Mouse (Mus musculus) MEL (cell line): ENCODE results near the gene Supt3. TPM values are rescaled to one million over a fixed set of nuclear protein-coding genes. Genes with fewer than 3 reads are reported as not detected.

ENCODE experiments used
- DNase-seq: peaks from one replicate; pipeline ENCODE4 v3.0.0; 2011; ENCODE audit warnings: low read depth, low spot score
- H3K27ac ChIP-seq: 2 replicates; pipeline ENCODE4 v1.5.1; 2012; ENCODE audit warnings: low read depth, mild to moderate bottlenecking, control low read depth, low read length, moderate library complexity; ENCODE audit not compliant: control insufficient read depth
- H3K27me3 ChIP-seq, 2 experiments: fragments of 150-350 bp in 1 of 2; sonication (generic) in 1 of 2; 2 replicates each; pipeline ENCODE4 v1.6.1; 2012; ENCODE audit warnings: low read length in 2 of 2, mild to moderate bottlenecking in 2 of 2, improper control_type of control experiment in 1 of 2, moderate library complexity in 1 of 2; ENCODE audit not compliant: insufficient read depth in 2 of 2, control insufficient read depth in 1 of 2
- H3K36me3 ChIP-seq, 2 experiments: 2 replicates each; pipeline ENCODE4 v1.6.1; 2012 to 2014; ENCODE audit warnings: low read length in 2 of 2, improper control_type of control experiment in 1 of 2, inconsistent platforms in 1 of 2, mild to moderate bottlenecking in 1 of 2; ENCODE audit not compliant: insufficient read depth in 2 of 2, control insufficient read depth in 1 of 2
- H3K4me1 ChIP-seq, 2 experiments: fragments of 150-350 bp in 1 of 2; sonication (generic) in 1 of 2; 2 replicates each; pipeline ENCODE4 v1.6.1; 2012; ENCODE audit warnings: low read length in 2 of 2, improper control_type of control experiment in 1 of 2, mild to moderate bottlenecking in 1 of 2; ENCODE audit not compliant: insufficient read depth in 2 of 2, control insufficient read depth in 1 of 2
- H3K4me3 ChIP-seq, 2 experiments: fragments of 150-350 bp in 1 of 2; sonication (generic) in 1 of 2; 2 replicates each; pipeline ENCODE4 v1.5.1; 2012; ENCODE audit warnings: low read depth in 2 of 2, low read length in 2 of 2, mild to moderate bottlenecking in 2 of 2, moderate library complexity in 2 of 2, control low read depth in 1 of 2, improper control_type of control experiment in 1 of 2; ENCODE audit not compliant: control insufficient read depth in 1 of 2, insufficient read depth in 1 of 2
- H3K79me2 ChIP-seq: 2 replicates; pipeline ENCODE4 v1.6.1; 2012; ENCODE audit warnings: mild to moderate bottlenecking, low read length, moderate library complexity; ENCODE audit not compliant: control insufficient read depth, poor library complexity, insufficient read depth
- H3K9ac ChIP-seq: 2 replicates; pipeline ENCODE4 v1.6.1; 2012; ENCODE audit warnings: low read depth, mild to moderate bottlenecking, control low read depth, low read length, moderate library complexity; ENCODE audit not compliant: control insufficient read depth, poor library complexity, severe bottlenecking
- H3K9me3 ChIP-seq: fragments of 150-350 bp; sonication (generic); replicated peaks from 2 replicates; pipeline ENCODE4 v1.6.1; 2012; ENCODE audit warnings: mild to moderate bottlenecking, low read length, improper control_type of control experiment, moderate library complexity; ENCODE audit not compliant: insufficient read depth
- BHLHE40 ChIP-seq: IDR thresholded peaks from 2 replicates; pipeline ENCODE4 v1.6.1; 2012; ENCODE audit warnings: low read depth, mild to moderate bottlenecking, inconsistent platforms, low read length, improper control_type of control experiment, borderline replicate concordance
- CHD1 ChIP-seq: IDR thresholded peaks from 2 replicates; pipeline ENCODE4 v1.6.1; 2012; ENCODE audit warnings: low read depth, mild to moderate bottlenecking, inconsistent platforms, low read length, improper control_type of control experiment
- CTCF ChIP-seq, 3 experiments: IDR thresholded peaks in 2 of 3; conservative IDR thresholded peaks in 1 of 3; 2 replicates each; pipeline ENCODE4 v1.5.1; 2011 to 2012; ENCODE audit warnings: low read length in 3 of 3, low read depth in 2 of 3, mild to moderate bottlenecking in 2 of 3, improper control_type of control experiment in 1 of 3, inconsistent platforms in 1 of 3, mixed read lengths in 1 of 3, moderate library complexity in 1 of 3; ENCODE audit not compliant: control insufficient read depth in 1 of 3, insufficient read depth in 1 of 3, poor library complexity in 1 of 3, severe bottlenecking in 1 of 3
- E2F4 ChIP-seq: IDR thresholded peaks from 2 replicates; pipeline ENCODE4 v1.6.1; 2011; ENCODE audit warnings: low read depth, low read length, improper control_type of control experiment, borderline replicate concordance
- EP300 ChIP-seq, 2 experiments: IDR thresholded peaks; 2 replicates each; pipeline ENCODE4 v1.6.1; 2011; ENCODE audit warnings: improper control_type of control experiment in 2 of 2, low read length in 2 of 2, low read depth in 1 of 2, mild to moderate bottlenecking in 1 of 2
- GABPA ChIP-seq: IDR thresholded peaks from 2 replicates; pipeline ENCODE4 v1.6.1; 2012; ENCODE audit warnings: low read depth, mild to moderate bottlenecking, inconsistent platforms, low read length, improper control_type of control experiment, moderate library complexity
- HCFC1 ChIP-seq: IDR thresholded peaks from 2 replicates; pipeline ENCODE4 v1.6.1; 2012; ENCODE audit warnings: low read depth, mild to moderate bottlenecking, inconsistent platforms, low read length, improper control_type of control experiment, moderate library complexity
- MAFK ChIP-seq: IDR thresholded peaks from 2 replicates; pipeline ENCODE4 v1.6.1; 2011; ENCODE audit warnings: low read depth, mild to moderate bottlenecking, low read length, improper control_type of control experiment, borderline replicate concordance
- MAX ChIP-seq: IDR thresholded peaks from 2 replicates; pipeline ENCODE4 v1.6.1; 2011; ENCODE audit warnings: low read length, improper control_type of control experiment
- MAZ ChIP-seq: IDR thresholded peaks from 2 replicates; pipeline ENCODE4 v1.6.1; 2012; ENCODE audit warnings: low read depth, mild to moderate bottlenecking, inconsistent platforms, low read length, improper control_type of control experiment
- MEF2A ChIP-seq: IDR thresholded peaks from 2 replicates; pipeline ENCODE4 v1.6.1; 2014; ENCODE audit warnings: low read depth, mild to moderate bottlenecking, inconsistent platforms, low read length, improper control_type of control experiment; ENCODE audit not compliant: poor library complexity, insufficient replicate concordance, severe bottlenecking; ENCODE audit errors: extremely low read depth
- MXI1 ChIP-seq: IDR thresholded peaks from 2 replicates; pipeline ENCODE4 v1.6.1; 2011; ENCODE audit warnings: mild to moderate bottlenecking, low read depth, low read length, improper control_type of control experiment
- MYB ChIP-seq: IDR thresholded peaks from 2 replicates; pipeline ENCODE4 v1.6.1; 2011; ENCODE audit warnings: mild to moderate bottlenecking, low read depth, low read length, improper control_type of control experiment
- NELFE ChIP-seq: IDR thresholded peaks from 2 replicates; pipeline ENCODE4 v1.6.1; 2011; ENCODE audit warnings: low read depth, low read length, improper control_type of control experiment
- NRF1 ChIP-seq: IDR thresholded peaks from 2 replicates; pipeline ENCODE4 v1.6.1; 2014; ENCODE audit warnings: low read depth, mild to moderate bottlenecking, inconsistent platforms, low read length, improper control_type of control experiment, moderate library complexity; ENCODE audit not compliant: poor library complexity, insufficient read depth, severe bottlenecking
- POLR2A ChIP-seq, 2 experiments: IDR thresholded peaks; 2 replicates each; pipeline ENCODE4 v1.6.1; 2011 to 2012; ENCODE audit warnings: low read length in 2 of 2, mild to moderate bottlenecking in 2 of 2, control low read depth in 1 of 2, improper control_type of control experiment in 1 of 2, low read depth in 1 of 2, moderate library complexity in 1 of 2; ENCODE audit not compliant: control insufficient read depth in 1 of 2, insufficient read depth in 1 of 2, poor library complexity in 1 of 2
- POLR2AphosphoS2 ChIP-seq: IDR thresholded peaks from 2 replicates; pipeline ENCODE4 v1.6.1; 2011; ENCODE audit warnings: low read length, improper control_type of control experiment
- RAD21 ChIP-seq: IDR thresholded peaks from 2 replicates; pipeline ENCODE4 v1.6.1; 2011; ENCODE audit warnings: mild to moderate bottlenecking, low read depth, low read length, improper control_type of control experiment
- RCOR1 ChIP-seq: IDR thresholded peaks from 2 replicates; pipeline ENCODE4 v1.6.1; 2012; ENCODE audit warnings: low read depth, mild to moderate bottlenecking, inconsistent platforms, low read length, improper control_type of control experiment
- SIN3A ChIP-seq: IDR thresholded peaks from 2 replicates; pipeline ENCODE4 v1.6.1; 2012; ENCODE audit warnings: low read length, improper control_type of control experiment, inconsistent platforms
- SMC3 ChIP-seq: IDR thresholded peaks from 2 replicates; pipeline ENCODE4 v1.6.1; 2011; ENCODE audit warnings: low read depth, low read length, improper control_type of control experiment
- TBP ChIP-seq: IDR thresholded peaks from 2 replicates; pipeline ENCODE4 v1.8.0; 2011; ENCODE audit warnings: low read depth, low read length, improper control_type of control experiment
- TCF12 ChIP-seq: IDR thresholded peaks from 2 replicates; pipeline ENCODE4 v1.6.1; 2014; ENCODE audit warnings: low read depth, mild to moderate bottlenecking, inconsistent platforms, low read length, improper control_type of control experiment, moderate library complexity
- USF1 ChIP-seq: IDR thresholded peaks from 2 replicates; pipeline ENCODE4 v1.6.1; 2014; ENCODE audit warnings: low read depth, mild to moderate bottlenecking, inconsistent platforms, low read length, improper control_type of control experiment, moderate library complexity
- ZC3H11A ChIP-seq: IDR thresholded peaks from 2 replicates; pipeline ENCODE4 v1.6.1; 2012; ENCODE audit warnings: low read depth, mild to moderate bottlenecking, inconsistent platforms, low read length, improper control_type of control experiment
- ZMIZ1 ChIP-seq: IDR thresholded peaks from 2 replicates; pipeline ENCODE4 v1.6.1; 2012; ENCODE audit warnings: low read depth, mild to moderate bottlenecking, inconsistent platforms, low read length, improper control_type of control experiment, moderate library complexity
- ZNF384 ChIP-seq: IDR thresholded peaks from 2 replicates; pipeline ENCODE4 v1.6.1; 2012; ENCODE audit warnings: low read depth, mild to moderate bottlenecking, inconsistent platforms, low read length, improper control_type of control experiment
- polyA plus RNA-seq, 2 experiments: library from polyadenylated mRNA; stranded (reverse) in 1 of 2; unstranded in 1 of 2; fragments of >175 nt in 1 of 2; fragments of >200 nt in 1 of 2; gene quantifications; 2 replicates each; pipeline versions ENCODE4 v1.2.1 to v1.2.4; 2012; ENCODE audit warnings: low replicate concordance in 2 of 2, low read depth in 1 of 2; ENCODE audit not compliant: insufficient read length in 2 of 2, insufficient read depth in 1 of 2, missing spikeins in 1 of 2
- total RNA-seq: library from RNA; depleted of rRNA; stranded (reverse); fragments of 300-350 nt; gene quantifications from 2 replicates; pipeline ENCODE4 v1.2.3, GENCODE M21; 2012

Supt3 gene
- total and polyA plus RNA-seq, 3 experiments: 7.0 to 28.6 TPM; not detected in 1

DNA sequence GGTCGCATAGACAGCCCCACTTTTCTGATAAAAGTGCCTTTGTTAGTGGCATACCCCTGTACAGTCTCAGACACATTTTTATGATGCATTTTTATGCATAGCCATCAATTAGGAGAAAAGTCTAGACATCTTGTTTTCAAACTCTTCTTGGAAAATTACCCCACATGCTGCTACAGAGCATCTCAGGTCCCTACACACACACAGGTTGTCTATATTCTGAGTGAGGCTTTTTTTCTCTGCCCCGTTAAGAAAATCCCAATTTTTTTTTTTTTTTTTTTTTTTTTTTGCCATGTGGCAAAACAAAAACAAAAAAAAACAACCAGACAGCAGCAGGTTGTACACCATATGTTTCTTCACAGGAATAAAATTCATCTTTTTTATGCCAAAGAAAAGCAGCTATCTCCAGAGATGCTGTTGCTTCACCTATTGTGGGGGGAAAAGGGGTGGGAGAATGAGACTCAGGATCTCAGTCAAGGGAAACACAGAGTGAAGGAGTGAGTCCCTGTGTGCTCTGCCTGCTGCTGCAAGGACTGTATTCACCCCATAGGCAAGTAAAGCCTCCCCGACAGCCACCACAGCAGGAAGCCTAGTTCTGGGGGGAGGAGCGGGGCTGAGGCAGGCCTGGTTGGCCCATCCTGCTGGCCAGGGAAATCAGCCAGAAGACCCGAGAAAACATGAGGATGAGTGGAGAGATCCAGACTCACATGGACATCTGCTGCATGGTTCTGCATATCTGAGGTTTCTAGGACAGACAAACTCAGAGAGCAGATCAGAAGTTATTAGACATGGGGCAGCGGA, 281.8 kb downstream of the Supt3 start:
- H3K27ac ChIP-seq: no peak overlapping the region
- H3K36me3 ChIP-seq: no peaks in the 10 kb centered on the region
- H3K27me3 ChIP-seq: no peaks in the 10 kb centered on the region
- no peaks in the 10 kb centered on the region for H3K9me3 ChIP-seq
- H3K9ac ChIP-seq: no peak overlapping the region
- TF ChIP-seq MEF2A (no peak), ZNF384 (no peak), CHD1 (no peak), GABPA (no peak), MYB (no peak), MAFK (no peak), E2F4 (no peak), ZC3H11A (no peak), TBP (no peak), EP300 (IDR thresholded peaks at IDR 0.05; ENCODE audit: low read depth in 1 of 2, low read length in 2 of 2) (no peak), ZMIZ1 (no peak), SIN3A (no peak), NELFE (no peak), POLR2AphosphoS2 (no peak), POLR2A (IDR thresholded peaks at IDR 0.05; ENCODE audit: control insufficient read depth in 1 of 2, insufficient read depth in 1 of 2, low read depth in 1 of 2, low read length in 2 of 2, poor library complexity in 1 of 2) (no peak), RCOR1 (no peak), BHLHE40 (no peak), MAX (no peak)
- TF ChIP-seq, all 39 proteins: peak for 0
- H3K79me2 ChIP-seq: no peaks in the 10 kb centered on the region
- no peaks in the 10 kb centered on the region for H3K4me1 ChIP-seq
- no peak overlapping the region for H3K4me3 ChIP-seq
- DNase-seq: no peak

- no peaks in the 10 kb centered on the region for H3K79me2 ChIP-seq
Observed at GRCm38 (mm10) chr17:45063776-45064175, 286.8 kb downstream of the Supt3 start.

More at GRCm38 (mm10) chr17:45063776-45064175, 286.8 kb downstream of the Supt3 start:
- H3K36me3 ChIP-seq: no peaks in the 10 kb centered on the region
- no peak overlapping the region for H3K4me3 ChIP-seq
- H3K9ac ChIP-seq: no peak overlapping the region
- no peak for DNase-seq
- H3K4me1 ChIP-seq: no peaks in the 10 kb centered on the region
- H3K27me3 ChIP-seq: no peaks in the 10 kb centered on the region
- no peak overlapping the region for H3K27ac ChIP-seq
- TF ChIP-seq MXI1 (no peak), GABPA (no peak), RAD21 (no peak), RCOR1 (no peak), TBP (no peak), SMC3 (no peak), ZC3H11A (no peak), E2F4 (no peak), NELFE (no peak), NRF1 (no peak), HCFC1 (no peak), TCF12 (no peak), CTCF (IDR thresholded peaks at IDR 0.05 in 2 of 3, conservative IDR thresholded peaks at IDR 0.05 in 1 of 3; ENCODE audit: control insufficient read depth in 1 of 3, insufficient read depth in 1 of 3, low read depth in 2 of 3, low read length in 3 of 3, poor library complexity in 1 of 3, severe bottlenecking in 1 of 3) (no peak), POLR2A (IDR thresholded peaks at IDR 0.05; ENCODE audit: control insufficient read depth in 1 of 2, insufficient read depth in 1 of 2, low read depth in 1 of 2, low read length in 2 of 2, poor library complexity in 1 of 2) (no peak), MAZ (no peak), BHLHE40 (no peak), USF1 (no peak)
- no peaks in the 10 kb centered on the region for H3K9me3 ChIP-seq
